Mouse (Mus musculus) forebrain, embryonic 16.5 days (tissue): ENCODE measurements at regions not wholly inside any gene's neighbourhood (a gene's known extent, or its start where the extent isn't known, plus 50 kb on each side); places are given as distances from the start of the nearest gene placed in this dataset.

ENCODE experiments used
- ATAC-seq: fragments of 200-750 bp; cut with Nextera tagmentation; 2 replicates; pipeline ENCODE4 v1.8.0; 2017; ENCODE audit warnings: mild to moderate bottlenecking, moderate library complexity
- H3K27ac ChIP-seq: fragments of 300-500 bp; sonication (generic); 2 replicates; pipeline ENCODE4 v1.5.1; 2014; ENCODE audit warnings: low read length, control low read depth
- H3K27me3 ChIP-seq: fragments of 300-500 bp; sonication (generic); replicated peaks from 2 replicates; pipeline ENCODE4 v1.6.1; 2014; ENCODE audit warnings: low read length; ENCODE audit not compliant: control insufficient read depth, insufficient read depth
- H3K36me3 ChIP-seq: fragments of 300-500 bp; sonication (generic); 2 replicates; pipeline ENCODE4 v1.6.1; 2014; ENCODE audit not compliant: control insufficient read depth, insufficient read depth
- H3K4me1 ChIP-seq: fragments of 300-500 bp; sonication (generic); replicated peaks from 2 replicates; pipeline ENCODE4 v1.6.1; 2014; ENCODE audit warnings: low read length; ENCODE audit not compliant: control insufficient read depth, insufficient read depth
- H3K4me2 ChIP-seq: fragments of 300-500 bp; sonication (generic); 2 replicates; pipeline ENCODE4 v1.6.1; 2014; ENCODE audit warnings: mild to moderate bottlenecking, low read length, control low read depth
- H3K4me3 ChIP-seq: fragments of 300-500 bp; sonication (generic); replicated peaks from 2 replicates; pipeline ENCODE4 v1.5.1; 2014; ENCODE audit warnings: mild to moderate bottlenecking, low read length, control low read depth
- H3K9ac ChIP-seq: fragments of 300-500 bp; sonication (generic); replicated peaks from 2 replicates; pipeline ENCODE4 v1.6.1; 2014; ENCODE audit warnings: low read depth, low read length, control low read depth
- H3K9me3 ChIP-seq: fragments of 300-500 bp; sonication (generic); 2 replicates; pipeline ENCODE4 v1.6.1; 2016; ENCODE audit warnings: low read length; ENCODE audit not compliant: control insufficient read depth
- WGBS: fragments of 180-500 bp; shearing (Covaris S2); extraction: QIAGEN DNeasy Blood & Tissue Kit; methylation state at CpG from one replicate; pipeline ENCODE4 v1.1.7; 2014; 5-methylcytosine and 5-hydroxymethylcytosine counted together

GRCm38 (mm10) chr3:68777801-68778200, 87.4 kb downstream of the Il12a start:
- Histone ChIP-seq H3K27me3 (no peaks in the 10 kb centered on the region), H3K4me1 (no peaks in the 10 kb centered on the region), H3K27ac (no peak overlapping the region), H3K9me3 (no peaks in the 10 kb centered on the region), H3K36me3 (no peaks in the 10 kb centered on the region), H3K9ac (no peak overlapping the region), H3K4me2 (no peak overlapping the region), H3K4me3 (no peak overlapping the region)
- no peak for ATAC-seq
- 71% methylated on average over 2 of the region's 2 CpGs for WGBS

- Histone ChIP-seq H3K9ac (no peak overlapping the region), H3K4me3 (no peak overlapping the region), H3K4me2 (no peak overlapping the region), H3K27me3 (no peaks in the 10 kb centered on the region), H3K4me1 (no peaks in the 10 kb centered on the region), H3K27ac (no peak overlapping the region), H3K36me3 (no peaks in the 10 kb centered on the region), H3K9me3 (no peaks in the 10 kb centered on the region)
- no peak for ATAC-seq
- 88% methylated on average over 16 of the region's 16 CpGs for WGBS
These were observed 88.1 kb downstream of the Il12a start for GRCm38 (mm10) chr3:68778354-68779040.

GRCm38 (mm10) chr3:68780843-68781242, 88.5 kb upstream of the 1110032F04Rik start:
- Histone ChIP-seq H3K9ac (no peak overlapping the region), H3K9me3 (no peaks in the 10 kb centered on the region), H3K36me3 (no peaks in the 10 kb centered on the region), H3K4me1 (no peaks in the 10 kb centered on the region), H3K27me3 (no peaks in the 10 kb centered on the region), H3K27ac (no peak overlapping the region), H3K4me3 (no peak overlapping the region), H3K4me2 (no peak overlapping the region)
- WGBS = 68% methylated on average over 7 of the region's 7 CpGs
- no peak for ATAC-seq

- 73% methylated on average over 2 of the region's 2 CpGs for WGBS
- no peak for ATAC-seq
- H3K36me3 ChIP-seq = no peaks in the 10 kb centered on the region
These were observed 87.9 kb upstream of the 1110032F04Rik start for GRCm38 (mm10) chr3:68781466-68781865.

GRCm38 (mm10) chr3:68782363-68782762, 87.0 kb upstream of the 1110032F04Rik start:
- no peak overlapping the region for H3K4me3 ChIP-seq
- H3K9ac ChIP-seq = no peak overlapping the region
- H3K4me2 ChIP-seq = no peak overlapping the region
- WGBS = 76% methylated on average over 4 of the region's 4 CpGs
- H3K36me3 ChIP-seq = no peaks in the 10 kb centered on the region
- no peak for ATAC-seq
- no peak overlapping the region for H3K27ac ChIP-seq
- no peaks in the 10 kb centered on the region for H3K9me3 ChIP-seq
- H3K4me1 ChIP-seq = no peaks in the 10 kb centered on the region
- no peaks in the 10 kb centered on the region for H3K27me3 ChIP-seq

More at GRCm38 (mm10) chr3:68781466-68781865, 87.9 kb upstream of the 1110032F04Rik start:
- no peaks in the 10 kb centered on the region for H3K9me3 ChIP-seq
- H3K4me3 ChIP-seq = no peak overlapping the region
- no peak overlapping the region for H3K27ac ChIP-seq
- H3K27me3 ChIP-seq = no peaks in the 10 kb centered on the region
- H3K4me1 ChIP-seq = no peaks in the 10 kb centered on the region
- H3K9ac ChIP-seq = no peak overlapping the region
- no peak overlapping the region for H3K4me2 ChIP-seq

GRCm38 (mm10) chr3:68783666-68784416, 85.5 kb upstream of the 1110032F04Rik start:
- Histone ChIP-seq H3K9me3 (no peaks in the 10 kb centered on the region), H3K27ac (no peak overlapping the region), H3K36me3 (no peaks in the 10 kb centered on the region), H3K4me3 (no peak overlapping the region), H3K9ac (no peak overlapping the region), H3K4me2 (no peak overlapping the region), H3K4me1 (no peaks in the 10 kb centered on the region), H3K27me3 (no peaks in the 10 kb centered on the region)
- 69% methylated on average over 7 of the region's 7 CpGs for WGBS
- ATAC-seq = no peak

- 91% methylated on average over 3 of the region's 3 CpGs for WGBS
- H3K9ac ChIP-seq = no peak overlapping the region
- H3K4me1 ChIP-seq = no peaks in the 10 kb centered on the region
- H3K36me3 ChIP-seq = no peaks in the 10 kb centered on the region
- no peak overlapping the region for H3K27ac ChIP-seq
- no peaks in the 10 kb centered on the region for H3K9me3 ChIP-seq
- no peak overlapping the region for H3K4me2 ChIP-seq
- H3K4me3 ChIP-seq = no peak overlapping the region
- H3K27me3 ChIP-seq = no peaks in the 10 kb centered on the region
- ATAC-seq = 0 out of 2 replicates have a peak, but pooled peaks have one; percentile 20
These were observed 82.6 kb upstream of the 1110032F04Rik start for GRCm38 (mm10) chr3:68786771-68787170.

GRCm38 (mm10) chr3:68787385-68788175, 81.8 kb upstream of the 1110032F04Rik start:
- H3K9ac ChIP-seq = no peak overlapping the region
- 64% methylated on average over 10 of the region's 10 CpGs for WGBS
- ATAC-seq = no peak
- H3K4me2 ChIP-seq = no peak overlapping the region
- no peaks in the 10 kb centered on the region for H3K27me3 ChIP-seq
- no peaks in the 10 kb centered on the region for H3K4me1 ChIP-seq
- H3K27ac ChIP-seq = no peak overlapping the region
- H3K9me3 ChIP-seq = no peaks in the 10 kb centered on the region
- H3K36me3 ChIP-seq = no peaks in the 10 kb centered on the region
- no peak overlapping the region for H3K4me3 ChIP-seq

- ATAC-seq = no peak
- Histone ChIP-seq H3K27ac (no peak overlapping the region), H3K4me3 (no peak overlapping the region), H3K4me1 (peaks cover 9% of the 10 kb centered on the region), H3K4me2 (no peak overlapping the region), H3K36me3 (no peaks in the 10 kb centered on the region), H3K9me3 (no peaks in the 10 kb centered on the region), H3K9ac (no peak overlapping the region), H3K27me3 (no peaks in the 10 kb centered on the region)
- WGBS = 88% methylated on average over 6 of the region's 6 CpGs
These were observed 79.9 kb upstream of the 1110032F04Rik start for GRCm38 (mm10) chr3:68789491-68789890.
